Mouse (Mus musculus) left cerebral cortex, postnatal 36 days (tissue): ENCODE measurements around the gene Ceacam11. TPM values are rescaled to one million over a fixed set of nuclear protein-coding genes. Genes with fewer than 3 reads are reported as not detected.
"Not testable (repeated sequence)": the region's sequence is repeated elsewhere in the genome, so short reads cannot be mapped to it uniquely, and the experiment has no call there.

Source experiments
- DNase-seq, 2 experiments: peaks; one replicate each; pipeline ENCODE4 v3.0.0; 2021 to 2022; ENCODE audit warnings: low spot score in 2 of 2, mixed read lengths in 1 of 2
- intact Hi-C: fragments of 180-260 bp; cut with DNase I; formaldehyde crosslinking; loops from one replicate; pipeline ENCODE4 v1.15.1; 2025
- microRNA-seq: library from miRNA; unstranded; fragments of <30 nt; microRNA quantifications from one replicate; pipeline ENCODE4 v1.2.0, GENCODE M21; 2022
- total RNA-seq, 2 experiments: library from RNA; stranded (reverse); gene quantifications; 2 replicates each; pipeline ENCODE4 v1.2.3; 2021

Gene Ceacam11
- total RNA-seq, result not detected

DNA sequence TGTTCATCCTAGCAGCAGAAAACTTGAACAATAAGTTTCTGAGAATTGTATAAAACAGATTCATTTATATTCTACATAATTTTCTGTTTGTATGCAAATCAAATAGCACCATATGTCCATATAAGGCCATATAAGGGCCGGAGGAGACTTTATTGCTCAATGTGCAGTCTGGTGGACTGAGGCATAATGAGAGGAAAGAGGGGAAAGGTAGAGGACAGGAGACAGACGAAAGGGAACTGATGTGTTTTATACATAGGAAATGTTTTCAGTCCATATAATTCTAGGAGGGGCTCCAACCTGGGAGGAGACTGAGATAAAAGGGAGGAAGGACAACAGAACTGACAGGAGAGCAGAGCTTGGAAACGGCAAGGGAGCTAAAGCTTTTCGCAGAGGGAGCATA is at the start of gene Ceacam11:
Gene Ceacam11 (plus strand): TSS at position 301 of the 400 bp plus-strand sequence.
- DNase-seq, result no peak
- intact Hi-C loops, result no loop called here

DNA sequence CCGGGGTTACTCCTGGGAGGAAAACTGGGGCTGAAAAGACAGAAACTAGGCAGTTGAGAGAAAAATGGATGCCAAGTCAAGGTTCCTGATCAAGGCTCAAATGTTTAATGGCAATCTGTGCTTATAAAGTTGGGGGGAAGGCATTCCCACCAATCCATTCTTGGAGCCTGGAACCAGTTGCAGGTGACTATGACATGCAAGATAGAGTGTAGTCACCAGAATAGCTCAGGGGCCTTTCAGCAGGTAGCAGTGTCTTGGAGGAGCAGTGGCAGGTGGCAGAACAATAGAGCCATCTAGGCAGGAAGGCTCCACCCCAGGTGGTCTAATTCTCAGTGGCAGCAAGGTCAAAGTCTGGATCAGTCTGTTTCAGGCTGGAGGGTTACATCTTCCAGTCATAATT is 29.2 kb downstream of the Ceacam11 start:
- intact Hi-C loops, DNase-seq: not testable (repeated sequence)

DNA sequence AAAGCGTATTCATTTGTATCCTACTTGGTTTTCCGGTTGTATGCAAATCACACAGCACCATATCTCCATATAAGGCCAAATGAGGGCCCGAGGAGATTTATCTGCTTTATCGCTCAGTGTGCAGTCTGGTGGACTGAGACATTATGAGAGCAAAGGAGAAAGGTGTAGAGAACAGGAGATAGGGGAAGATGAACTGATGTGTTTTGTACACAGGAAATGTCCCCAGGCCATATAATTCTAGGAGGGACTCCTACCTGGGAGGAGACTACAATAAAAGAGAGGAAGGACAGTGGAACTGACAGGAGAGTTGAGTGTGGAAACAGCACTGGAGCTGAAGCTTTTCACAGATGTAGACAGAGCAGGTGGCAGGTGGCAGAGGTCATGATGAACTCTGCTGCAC is 37.7 kb downstream of the Ceacam11 start, which contains the start of gene Ceacam13:
Gene Ceacam13 (plus strand): TSS at position 301 of the 400 bp plus-strand sequence.
- DNase-seq, result no peak
- intact Hi-C loops, result no loop called here

Small RNAs within 50 kb of the gene (microRNA-seq; reads per million reads assigned to microRNA genes)
- gene Gm22414, result not detected

Other genes with a start within 250 kb of the Ceacam11 start
- gene Ceacam14, start 159.5 kb upstream of the Ceacam11 start, total RNA-seq, result not detected
- gene Gm5155, start 100.4 kb upstream of the Ceacam11 start, total RNA-seq, result not detected
- gene Ceacam13, start 37.8 kb downstream of the Ceacam11 start, total RNA-seq, result not detected
- gene Ceacam12, start 93.8 kb downstream of the Ceacam11 start, total RNA-seq, result not detected
- gene Igfl3, start 204.4 kb downstream of the Ceacam11 start, total RNA-seq, result not detected